Mouse (Mus musculus): ENCODE measurements around the gene Sptb.

Gene Sptb

DNA sequence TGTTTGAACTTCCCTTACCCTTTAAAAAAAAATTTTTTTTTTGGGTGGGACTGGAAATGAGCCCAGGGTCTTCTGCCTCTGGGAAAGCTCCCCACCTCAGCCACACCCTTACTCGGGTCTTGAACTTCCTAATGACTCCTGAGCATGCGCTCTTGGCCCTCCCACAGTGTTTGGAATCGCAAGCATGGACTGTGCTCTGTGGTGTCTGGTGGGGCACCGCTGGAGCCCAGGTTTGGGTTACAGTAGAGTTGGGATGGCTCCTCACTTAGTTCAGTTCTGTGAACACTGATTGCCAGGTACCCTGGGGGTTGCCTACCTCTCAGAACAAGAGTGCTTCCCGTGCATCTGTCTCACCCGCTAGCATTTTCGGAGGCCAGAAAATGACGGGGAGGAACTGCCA, 168.9 kb downstream of the Sptb start:
- no peak for DNase-seq (ENCODE audit: low spot score)

DNA sequence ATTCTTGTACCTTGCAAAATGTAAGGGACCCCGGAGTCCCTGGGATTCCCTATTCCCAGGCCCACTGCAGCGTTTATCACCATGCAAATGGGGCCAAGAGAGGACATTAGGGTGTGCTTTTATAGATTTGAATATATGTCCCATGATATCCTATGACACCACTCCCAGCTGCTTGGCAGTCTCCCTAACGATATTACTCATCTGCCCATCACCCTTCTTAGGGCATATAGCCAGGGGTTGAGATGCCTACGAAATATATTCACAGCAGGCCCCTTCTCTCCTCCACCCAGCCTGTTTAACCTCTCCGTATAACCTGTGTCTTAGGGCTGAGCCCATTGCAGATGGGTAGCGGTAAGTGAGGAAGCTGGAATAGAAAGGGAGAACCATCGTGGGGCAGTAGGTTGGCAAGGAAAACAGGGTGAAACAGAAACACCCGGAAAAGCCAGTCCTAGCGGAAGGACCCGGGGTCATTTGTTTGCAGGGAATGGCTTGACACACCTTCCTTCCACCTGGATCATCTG, 169.6 kb downstream of the Sptb start:
- no peak for DNase-seq (ENCODE audit: low spot score)

DNA sequence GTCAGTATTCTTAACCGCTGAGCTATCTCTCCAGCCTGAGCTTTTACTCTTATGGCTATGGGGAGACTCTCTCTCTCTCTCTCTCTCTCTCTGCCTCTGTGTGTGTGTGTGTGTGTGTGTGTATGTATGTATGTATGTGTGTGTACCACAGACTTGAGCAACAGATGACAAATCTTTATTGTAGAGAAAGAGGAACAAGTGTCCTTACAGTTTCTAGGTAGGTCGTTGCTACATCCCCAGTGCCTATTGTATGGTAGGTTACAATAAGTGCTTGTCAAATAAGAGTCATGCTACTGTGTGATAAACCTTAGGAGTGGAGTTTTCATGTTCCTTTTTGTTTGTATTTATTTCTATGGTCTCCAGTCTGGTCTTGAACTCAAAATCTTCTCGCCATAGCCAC, 170.2 kb downstream of the Sptb start:
- DNase-seq (ENCODE audit: low spot score), result no peak

DNA sequence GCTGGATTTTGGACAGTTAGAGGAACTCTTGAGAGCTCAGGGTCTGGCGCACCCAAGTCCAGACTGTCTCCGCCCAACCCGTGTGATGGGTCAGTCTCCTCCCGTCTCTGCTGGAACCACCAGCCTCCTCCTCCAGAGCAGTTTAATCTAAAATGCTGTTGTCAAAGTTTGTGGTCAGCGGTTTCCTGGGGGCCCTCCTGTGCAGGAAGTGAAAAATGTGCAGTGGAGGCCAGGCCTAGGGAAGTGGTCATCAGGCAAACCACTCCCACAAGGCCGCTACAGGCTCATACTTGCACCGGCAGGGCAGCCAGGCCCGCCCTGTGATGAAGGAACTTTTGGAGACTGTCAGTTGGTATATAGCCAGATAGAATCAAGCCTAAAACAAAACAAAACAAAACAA, 172.9 kb downstream of the Sptb start:
- DNase-seq (ENCODE audit: low spot score), result no peak

DNA sequence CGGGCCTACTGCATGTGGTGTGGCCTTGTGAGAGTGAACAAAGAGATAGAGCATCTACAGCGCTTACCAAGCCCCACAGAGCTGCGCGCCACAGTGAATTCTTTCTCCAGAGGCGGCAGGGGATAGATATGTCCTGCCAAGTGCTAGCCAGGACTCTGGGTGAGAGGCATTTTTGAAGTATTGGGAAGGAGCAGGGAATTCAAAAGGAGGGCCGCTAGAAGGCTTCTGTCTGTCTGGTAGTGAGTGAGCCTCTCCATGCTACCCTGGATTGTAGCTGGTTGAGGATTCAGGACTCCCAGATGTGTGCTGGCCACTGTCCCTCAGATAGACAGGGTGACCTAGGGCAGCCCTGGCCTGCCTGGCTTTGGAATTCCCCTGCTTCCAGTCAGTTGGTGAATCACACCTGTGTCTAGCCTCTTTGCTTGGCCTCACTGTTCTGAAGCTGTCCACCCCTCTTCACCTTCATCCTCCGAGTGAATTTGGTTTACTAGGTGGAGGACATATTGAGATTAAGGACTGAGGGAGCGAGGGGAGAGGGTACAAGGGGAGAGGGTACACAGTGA, 173.7 kb downstream of the Sptb start:
- no peak for DNase-seq (ENCODE audit: low spot score)

DNA sequence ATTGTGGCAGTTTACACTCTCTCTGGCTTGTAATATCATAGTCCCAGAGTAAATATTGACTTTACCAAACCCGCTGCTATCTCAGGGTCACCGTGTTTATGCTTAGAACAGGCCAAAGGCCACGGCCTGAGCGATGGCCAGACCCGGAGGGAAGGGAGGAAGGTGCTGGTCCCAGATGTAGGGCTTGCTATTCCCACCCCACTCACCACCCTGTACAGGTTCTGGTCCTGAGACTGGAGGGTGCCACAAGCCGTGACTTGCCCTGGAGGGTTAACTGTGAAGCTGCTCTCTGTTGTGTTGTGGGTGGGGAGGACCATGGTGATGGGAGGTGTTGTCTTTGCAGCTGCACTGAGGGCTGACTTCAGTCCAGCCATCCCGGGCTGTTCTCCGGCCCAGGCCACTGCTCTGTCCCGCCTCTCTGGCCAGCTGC, 174.9 kb downstream of the Sptb start:
- no peak for DNase-seq (ENCODE audit: low spot score)

DNA sequence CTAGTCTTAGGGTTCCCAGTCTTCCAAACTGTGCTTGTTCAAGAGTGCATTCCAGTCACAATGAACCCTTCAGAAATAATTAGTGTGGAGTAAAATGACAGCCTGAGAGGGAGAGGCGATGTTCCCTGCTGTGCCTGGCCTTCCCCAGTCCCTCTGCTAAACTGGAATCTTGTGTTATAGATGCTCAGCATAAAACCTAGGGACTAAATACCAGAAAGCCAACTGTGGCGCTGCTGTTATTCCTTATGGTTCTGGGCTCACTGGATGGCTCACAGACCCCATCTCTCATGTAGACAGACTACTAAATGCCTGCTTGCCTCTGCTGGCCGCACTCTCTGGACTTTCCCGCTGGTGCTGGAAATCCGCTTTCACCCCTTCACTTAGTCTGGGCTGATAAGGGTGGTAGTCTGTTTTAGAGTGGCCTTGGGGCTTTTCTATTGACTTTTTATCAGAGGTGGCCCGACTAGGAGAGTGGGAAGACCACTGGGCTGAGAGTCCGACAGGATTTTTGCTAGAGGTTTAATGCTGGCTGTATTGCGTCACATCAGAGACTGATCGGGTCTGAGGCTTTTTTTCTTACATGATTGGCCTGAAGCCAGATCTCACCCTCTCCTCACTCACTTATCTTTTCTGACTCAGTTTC, 175.6 kb downstream of the Sptb start:
- DNase-seq (ENCODE audit: low spot score), result peak; percentile 77

DNA sequence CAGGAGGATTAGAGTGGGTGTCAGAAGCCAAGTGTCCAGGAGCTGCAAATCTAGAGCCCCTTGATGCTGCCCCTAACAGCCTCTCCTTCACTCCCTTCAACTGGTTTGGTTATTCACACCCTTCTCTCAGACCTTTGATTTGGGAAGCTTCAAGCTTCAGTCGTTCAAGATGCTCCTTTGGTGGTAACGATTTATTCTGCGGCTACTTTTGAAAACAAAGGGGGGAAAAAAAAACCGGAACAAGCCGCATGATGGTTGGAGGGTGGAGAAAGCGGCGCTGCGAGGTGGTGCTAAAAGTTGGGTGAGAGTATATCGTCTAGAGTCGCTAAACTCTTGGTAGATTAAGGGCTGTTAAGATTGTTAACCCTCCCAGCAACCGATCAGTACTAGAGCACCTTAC, 176.1 kb downstream of the Sptb start:
- no peak for DNase-seq (ENCODE audit: low spot score)

DNA sequence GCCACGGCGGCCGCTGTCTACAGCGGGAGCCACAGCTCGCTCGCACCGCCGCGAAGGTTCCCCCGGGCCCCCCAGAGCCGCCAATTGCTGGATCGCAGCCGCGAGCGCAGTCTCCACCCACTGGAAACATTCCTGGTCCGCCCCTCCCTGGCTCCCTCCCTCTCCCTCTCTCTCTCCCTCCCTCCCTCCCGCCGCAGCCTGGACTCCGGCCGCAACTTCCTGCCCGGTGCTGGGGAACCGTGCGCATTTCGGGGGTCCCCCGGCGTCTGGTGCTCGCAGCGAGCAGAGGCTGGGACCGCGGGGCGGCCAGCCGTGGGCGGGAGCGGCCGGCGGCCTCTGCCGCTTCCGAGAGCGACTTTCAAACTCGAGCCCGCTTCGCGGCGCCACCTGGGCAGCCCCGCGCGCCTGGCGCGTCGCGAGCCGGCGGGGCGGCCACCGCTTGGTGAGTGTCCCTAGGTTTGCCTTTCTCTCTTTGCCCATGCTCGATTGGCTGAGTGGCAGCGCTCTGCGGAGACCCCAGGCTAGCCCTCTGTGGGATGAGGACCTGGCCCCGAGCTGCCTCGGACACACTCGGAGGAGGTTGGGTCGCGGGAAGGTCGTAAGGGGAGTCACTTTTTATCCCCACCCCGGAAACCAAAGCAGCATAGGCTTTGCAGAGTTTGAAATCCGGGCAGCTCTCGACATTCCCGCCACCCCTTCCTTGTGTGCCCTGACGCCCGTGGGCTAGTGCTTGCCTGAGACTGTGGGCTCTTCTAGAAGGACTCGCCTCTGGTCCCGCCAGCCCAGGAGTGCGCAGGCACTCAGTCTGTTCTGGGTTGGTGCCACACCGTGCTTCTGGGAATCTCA, 176.7 kb downstream of the Sptb start:
- peak; percentile 75 for DNase-seq (ENCODE audit: low spot score)

DNA sequence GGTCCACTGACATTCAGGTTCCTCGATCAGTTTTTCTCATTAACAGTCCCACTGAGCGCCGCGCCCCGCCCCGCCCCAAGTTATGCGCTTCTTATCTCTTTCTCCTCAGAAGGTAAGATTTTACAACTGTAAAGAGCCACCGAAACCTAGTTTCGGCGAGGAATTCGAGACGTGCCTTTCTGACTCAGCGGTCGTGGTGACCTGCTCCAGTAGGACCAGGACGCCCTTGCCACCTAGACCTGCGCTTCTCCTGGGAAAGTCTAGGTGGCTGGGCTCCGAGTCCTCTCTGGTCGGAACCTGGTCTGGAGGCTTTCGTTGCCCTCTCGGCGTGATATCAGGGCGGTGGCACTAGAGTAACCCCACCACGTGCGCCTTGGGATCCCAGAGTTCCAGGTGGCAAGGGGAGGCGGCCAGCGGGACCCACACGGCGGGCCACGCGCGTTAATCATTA, 177.4 kb downstream of the Sptb start:
- DNase-seq (ENCODE audit: low spot score), result no peak

DNA sequence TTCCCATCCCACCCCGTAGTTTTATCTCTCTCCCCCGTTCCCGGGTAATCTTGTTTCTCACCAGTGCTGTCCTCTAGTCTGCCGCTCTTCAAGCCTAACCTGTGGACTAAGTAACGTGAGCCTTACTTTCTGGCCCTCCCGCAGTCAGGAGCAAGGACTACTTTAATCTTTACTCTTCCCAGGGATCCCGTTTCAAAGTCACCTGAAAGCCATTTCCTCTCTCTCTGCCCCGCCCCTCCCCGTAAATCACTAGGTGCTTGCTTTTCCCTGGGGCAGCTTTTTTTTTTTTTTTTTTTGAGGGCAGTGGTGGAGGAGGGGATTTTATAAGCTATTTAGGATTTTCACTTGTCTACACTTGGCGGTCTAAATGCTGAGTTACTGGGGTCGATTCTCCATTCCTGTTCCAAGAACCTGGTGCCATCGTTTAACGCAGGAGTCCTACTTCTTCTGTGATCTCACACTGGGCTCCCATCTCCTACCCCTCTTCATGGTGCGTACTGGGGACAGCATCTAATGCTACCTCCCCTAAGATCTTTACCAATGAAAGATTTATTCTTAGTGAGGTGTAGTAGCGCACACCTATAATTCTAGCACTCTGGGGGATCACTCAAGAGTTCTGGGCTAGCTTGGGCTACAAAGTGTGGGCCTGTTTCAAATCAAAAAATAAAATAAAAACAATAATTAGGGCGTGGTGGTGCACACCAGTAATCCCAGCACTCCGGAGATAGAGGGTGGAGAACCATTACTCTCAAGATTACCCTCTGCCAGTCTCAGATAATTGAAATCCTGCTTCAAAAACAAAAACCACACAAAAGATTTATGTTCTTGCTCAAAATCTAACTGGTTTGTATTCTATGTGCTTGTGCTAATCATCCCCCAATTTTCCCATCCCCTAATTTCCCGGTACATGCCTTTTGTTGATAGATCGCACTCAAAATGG, 178.1 kb downstream of the Sptb start:
- DNase-seq (ENCODE audit: low spot score), result peak; percentile 12

DNA sequence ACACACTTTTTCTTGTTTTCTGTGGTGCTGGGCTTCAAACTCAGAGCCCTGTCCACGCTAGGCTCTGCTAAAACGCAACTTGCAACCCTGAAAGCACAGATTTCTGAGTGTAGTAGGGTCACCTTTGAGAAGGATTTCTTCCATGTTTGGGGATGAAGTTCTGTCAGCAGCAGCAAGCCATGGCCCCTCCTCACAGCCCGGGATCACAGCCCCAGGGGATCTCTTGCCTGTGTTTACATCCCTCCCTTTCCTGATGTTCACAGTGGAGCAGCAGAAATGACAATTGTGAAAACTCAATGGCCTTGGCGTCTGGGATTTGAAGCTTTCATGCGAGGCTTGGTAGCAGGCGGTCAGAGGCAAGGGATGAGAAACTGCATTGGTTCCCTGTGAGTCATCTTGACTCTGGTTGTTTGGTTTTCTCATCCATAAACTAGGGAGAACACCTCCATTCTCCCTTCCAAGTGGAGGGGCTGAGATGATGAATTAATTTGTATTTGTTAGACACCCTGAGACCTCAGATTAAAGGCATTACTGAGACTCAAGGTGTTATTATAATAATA, 179.7 kb downstream of the Sptb start, which contains the start of gene Plekhg3:
TSS of gene Plekhg3 (plus strand) at position 312 of the 560 bp plus-strand sequence.
- no peak for DNase-seq (ENCODE audit: low spot score)
